Mouse (Mus musculus): ENCODE data around the gene Gnb1. TPM values are rescaled to one million over a fixed set of nuclear protein-coding genes. Genes with fewer than 3 reads are reported as not detected.
"Not testable (repeated sequence)": the region's sequence is repeated elsewhere in the genome, so short reads cannot be mapped to it uniquely, and the experiment has no call there.

The Gnb1 gene
- total RNA-seq, 1 experiment from 2014 or later, result 389 TPM

- DNase-seq, result no peak
These were observed 59.3 kb downstream of the Gnb1 start for GRCm38 (mm10) chr4:155550446-155550845.

- DNase-seq, result no peak
These were observed 59.9 kb downstream of the Gnb1 start for GRCm38 (mm10) chr4:155551073-155551472.

- no peak for DNase-seq
These were observed 61.9 kb downstream of the Gnb1 start for GRCm38 (mm10) chr4:155552917-155553532.

GRCm38 (mm10) chr4:155554880-155555279 lies 63.7 kb downstream of the Gnb1 start:
- DNase-seq, result no peak

- DNase-seq, result no peak
These were observed 64.3 kb downstream of the Gnb1 start for GRCm38 (mm10) chr4:155555464-155555863.

GRCm38 (mm10) chr4:155559454-155559853 lies 68.3 kb downstream of the Gnb1 start:
- DNase-seq, result no peak

- DNase-seq, result peak; percentile 42
These were observed 69.8 kb downstream of the Gnb1 start for GRCm38 (mm10) chr4:155560932-155561331.

- DNase-seq, result peak; percentile 45
These were observed 70.7 kb downstream of the Gnb1 start, which contains the start of gene Nadk for GRCm38 (mm10) chr4:155561661-155562442. TSS of gene Nadk (plus strand) at chr4:155562378.

GRCm38 (mm10) chr4:155562725-155563399 lies 71.7 kb downstream of the Gnb1 start:
- DNase-seq, result peak; percentile 77

GRCm38 (mm10) chr4:155563400-155564231 lies 72.5 kb downstream of the Gnb1 start:
- DNase-seq, result peak; percentile 98

- peak; percentile 75 for DNase-seq
These were observed 73.3 kb downstream of the Gnb1 start for GRCm38 (mm10) chr4:155564315-155565069.

GRCm38 (mm10) chr4:155566555-155566954 lies 75.4 kb downstream of the Gnb1 start:
- no peak for DNase-seq

GRCm38 (mm10) chr4:155568170-155568569 lies 77.0 kb downstream of the Gnb1 start:
- DNase-seq, result peak; percentile 34

- peak; percentile 9 for DNase-seq
These were observed 77.6 kb downstream of the Gnb1 start for GRCm38 (mm10) chr4:155568632-155569370.

GRCm38 (mm10) chr4:155569818-155570217 lies 78.7 kb downstream of the Gnb1 start:
- DNase-seq, result peak; percentile 61

GRCm38 (mm10) chr4:155570315-155570714 lies 79.2 kb downstream of the Gnb1 start:
- DNase-seq, result not testable (repeated sequence)

- no peak for DNase-seq
These were observed 80.3 kb downstream of the Gnb1 start for GRCm38 (mm10) chr4:155571442-155571841.

GRCm38 (mm10) chr4:155573155-155573554 lies 82.0 kb downstream of the Gnb1 start:
- no peak for DNase-seq

GRCm38 (mm10) chr4:155573876-155574275 lies 82.7 kb downstream of the Gnb1 start:
- peak; percentile 48 for DNase-seq

GRCm38 (mm10) chr4:155574931-155575330 lies 83.8 kb downstream of the Gnb1 start:
- no peak for DNase-seq

- no peak for DNase-seq
These were observed 84.4 kb downstream of the Gnb1 start for GRCm38 (mm10) chr4:155575521-155575920.
